Mouse (Mus musculus) neutrophil, adult 59 days (primary cell): ENCODE results near the gene Asb5. TPM values are rescaled to one million over a fixed set of nuclear protein-coding genes. Genes with fewer than 3 reads are reported as not detected.

Source experiments
- total RNA-seq, 2 experiments: library from RNA; stranded (reverse); gene quantifications; 1 replicate in 1 of 2; 2 replicates in 1 of 2; pipeline ENCODE4 v1.2.4; 2023

The Asb5 gene
- 1 to 10 TPM in 1 of 2 experiments, not detected in 1; 1.8 TPM for total RNA-seq

DNA sequence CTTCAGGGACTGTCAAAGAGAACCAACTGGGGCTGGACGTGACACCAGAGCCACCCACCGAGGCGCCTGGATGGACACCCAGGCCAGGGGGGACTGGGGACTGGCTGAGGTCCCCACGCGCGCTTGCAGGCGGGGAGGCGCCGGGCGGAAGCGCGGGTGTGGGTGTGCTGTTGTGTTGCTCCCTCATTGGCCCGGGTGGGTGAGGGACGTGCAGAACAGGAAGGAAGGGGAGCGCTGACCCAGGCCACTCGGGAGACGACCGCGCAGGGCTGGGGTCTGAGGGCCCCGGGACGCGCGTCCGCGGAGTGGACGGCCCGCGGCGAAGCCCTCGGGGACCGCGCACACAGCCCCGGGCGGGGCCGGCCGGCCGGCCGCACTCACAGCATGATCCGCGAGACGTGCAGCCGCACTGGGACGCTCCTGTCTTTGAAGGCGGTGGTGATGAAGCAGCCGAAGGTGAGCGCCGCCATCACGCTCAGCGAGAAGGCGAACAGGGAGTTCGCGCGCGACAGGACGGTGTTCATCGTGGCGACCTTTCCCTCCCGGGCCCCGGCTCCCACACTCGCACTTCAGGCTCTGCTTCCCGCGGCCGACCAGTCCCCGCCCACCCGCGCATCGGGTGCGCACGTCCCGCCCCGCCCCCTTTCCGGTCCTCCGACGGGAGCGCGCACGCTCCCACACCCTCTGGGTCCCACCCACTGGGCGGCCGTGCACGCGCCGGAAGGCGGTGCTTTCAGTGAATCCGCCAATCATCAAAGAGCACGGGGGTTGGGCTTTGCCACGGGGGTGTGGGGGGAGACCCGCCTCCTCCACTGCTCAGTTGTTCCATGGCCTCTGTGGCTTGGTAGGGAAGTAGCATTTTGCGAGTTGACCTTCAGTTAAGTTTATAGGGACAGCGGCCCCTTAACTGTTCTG, at the start of gene Asb5, which contains the start of gene Spcs3:
Asb5 (plus strand) TSS at position 199 of the 915 bp plus-strand sequence.
Spcs3 (minus strand) TSS at position 617 of the 915 bp plus-strand sequence.

DNA sequence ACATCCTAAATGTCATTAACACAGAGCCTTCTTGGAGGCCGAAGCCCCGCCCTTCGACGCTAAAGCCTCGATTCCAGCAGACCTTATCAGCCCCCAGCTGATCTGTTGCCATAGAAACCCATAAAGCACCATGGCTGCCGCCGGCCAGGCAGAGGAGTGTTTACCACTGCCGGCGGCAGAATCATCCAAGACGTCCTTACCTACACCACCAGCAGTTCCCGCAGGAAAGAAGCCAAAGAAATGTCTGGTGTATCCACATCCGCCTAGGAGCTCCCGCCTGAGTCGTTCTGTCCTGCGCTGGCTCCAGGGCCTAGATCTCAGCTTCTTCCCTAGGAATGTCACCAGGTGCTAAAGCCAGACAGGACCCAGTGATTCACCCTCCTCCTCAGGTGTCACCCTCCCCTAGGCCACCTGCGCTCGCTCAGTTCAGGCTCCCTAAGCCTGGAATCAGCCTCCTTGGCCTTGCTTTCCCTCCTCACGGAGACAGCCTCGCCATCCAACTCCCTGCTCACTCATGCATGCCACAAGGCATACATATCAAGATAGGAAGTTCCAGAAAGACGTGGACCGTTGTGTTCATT, 71.4 kb downstream of the Asb5 start, which contains the start of gene Spata4:
Spata4 (plus strand) TSS at position 111 of the 581 bp plus-strand sequence.

Other genes with a start within 250 kb of the Asb5 start
- 10 to 100 TPM; 45.8 to 51.1 TPM for gene Spcs3, start 418 bp downstream of the Asb5 start, total RNA-seq
- gene Spata4, start 71.2 kb downstream of the Asb5 start, total RNA-seq, result not detected